Mouse (Mus musculus): Measurements from ENCODE around the gene Gm44511. TPM values are rescaled to one million over a fixed set of nuclear protein-coding genes. Genes with fewer than 3 reads are reported as not detected.
"Not testable (repeated sequence)": the region's sequence is repeated elsewhere in the genome, so short reads cannot be mapped to it uniquely, and the experiment has no call there.

Gene Gm44511
- total and polyA plus RNA-seq, 2 experiments from 2014 or later, result not detected

- H3K27me3 ChIP-seq (ENCODE audit: insufficient read depth, low read length), result no peaks in the 10 kb centered on the region
- DNase-seq (ENCODE audit: low spot score) (no peak), ATAC-seq (no peak)
- peak overlapping the region; percentile 59 for H3K4me2 ChIP-seq (ENCODE audit: low read depth, low read length)
- TF ChIP-seq CTCF (IDR thresholded peaks at IDR 0.05; ENCODE audit: low read depth), result no peak
- H3K27ac ChIP-seq, result peak overlapping the region; percentile 58
- H3K4me1 ChIP-seq (ENCODE audit: insufficient read depth, low read length), result 0 out of 2 replicates have a peak, but pooled peaks cover 3% of the 10 kb centered on the region
- peak overlapping the region; percentile 60 for H3K4me3 ChIP-seq (ENCODE audit: low read length)
- H3K36me3 ChIP-seq (ENCODE audit: insufficient read depth, low read length), result no peaks in the 10 kb centered on the region
- 72% methylated on average over 12 of the region's 12 CpGs for WGBS
- H3K9me3 ChIP-seq (ENCODE audit: low read length), result no peaks in the 10 kb centered on the region
- H3K9ac ChIP-seq (replicated peaks; ENCODE audit: low read length), result no peak overlapping the region
Observed at GRCm38 (mm10) chr6:128797185-128797905, 28.8 kb downstream of the Gm44511 start.

GRCm38 (mm10) chr6:128796321-128796955 is 29.7 kb downstream of the Gm44511 start:
- H3K4me2 ChIP-seq (ENCODE audit: low read depth, low read length), result no peak overlapping the region
- H3K4me3 ChIP-seq (ENCODE audit: low read length), result no peak overlapping the region
- 0 out of 2 replicates have a peak, but pooled peaks cover 3% of the 10 kb centered on the region for H3K4me1 ChIP-seq (ENCODE audit: insufficient read depth, low read length)
- no peak for TF ChIP-seq CTCF (IDR thresholded peaks at IDR 0.05; ENCODE audit: low read depth)
- DNase-seq (ENCODE audit: low spot score) (no peak), ATAC-seq (no peak)
- no peak overlapping the region for H3K9ac ChIP-seq (replicated peaks; ENCODE audit: low read length)
- H3K27me3 ChIP-seq (ENCODE audit: insufficient read depth, low read length), result no peaks in the 10 kb centered on the region
- H3K9me3 ChIP-seq (ENCODE audit: low read length), result no peaks in the 10 kb centered on the region
- 77% methylated on average over 8 of the region's 8 CpGs for WGBS
- H3K36me3 ChIP-seq (ENCODE audit: insufficient read depth, low read length), result no peaks in the 10 kb centered on the region
- H3K27ac ChIP-seq, result no peak overlapping the region

GRCm38 (mm10) chr6:128793734-128794133 is 32.4 kb downstream of the Gm44511 start:
- Histone ChIP-seq H3K27me3 (ENCODE audit: insufficient read depth, low read length) (no peaks in the 10 kb centered on the region), H3K27ac (no peak overlapping the region), H3K9ac (replicated peaks; ENCODE audit: low read length) (no peak overlapping the region), H3K4me2 (ENCODE audit: low read depth, low read length) (no peak overlapping the region), H3K4me3 (ENCODE audit: low read length) (no peak overlapping the region), H3K4me1 (ENCODE audit: insufficient read depth, low read length) (0 out of 2 replicates have a peak, but pooled peaks cover 3% of the 10 kb centered on the region), H3K36me3 (ENCODE audit: insufficient read depth, low read length) (no peaks in the 10 kb centered on the region), H3K9me3 (ENCODE audit: low read length) (no peaks in the 10 kb centered on the region)
- DNase-seq (ENCODE audit: low spot score) (no peak), ATAC-seq (no peak)
- WGBS, result 70% methylated on average over 6 of the region's 6 CpGs
- TF ChIP-seq CTCF (IDR thresholded peaks at IDR 0.05; ENCODE audit: low read depth), result no peak

GRCm38 (mm10) chr6:128790491-128790994 is 35.6 kb downstream of the Gm44511 start:
- not testable (repeated sequence) for H3K4me2 ChIP-seq (ENCODE audit: low read depth, low read length); H3K4me3 ChIP-seq (ENCODE audit: low read length); DNase-seq (ENCODE audit: low spot score); H3K27me3 ChIP-seq (ENCODE audit: insufficient read depth, low read length); H3K9me3 ChIP-seq (ENCODE audit: low read length); H3K4me1 ChIP-seq (ENCODE audit: insufficient read depth, low read length); H3K36me3 ChIP-seq (ENCODE audit: insufficient read depth, low read length); H3K9ac ChIP-seq (replicated peaks; ENCODE audit: low read length); ATAC-seq; H3K27ac ChIP-seq
- 91% methylated on average over 4 of the region's 4 CpGs for WGBS

- no peaks in the 10 kb centered on the region for H3K9me3 ChIP-seq (ENCODE audit: low read length)
- ATAC-seq (no peak), DNase-seq (ENCODE audit: low spot score) (no peak)
- H3K27me3 ChIP-seq (ENCODE audit: insufficient read depth, low read length), result no peaks in the 10 kb centered on the region
- no peaks in the 10 kb centered on the region for H3K36me3 ChIP-seq (ENCODE audit: insufficient read depth, low read length)
- H3K4me2 ChIP-seq (ENCODE audit: low read depth, low read length), result no peak within 1 kb of the TSS
- H3K27ac ChIP-seq, result no peak within 1 kb of the TSS
- 80% methylated on average over 2 of the region's 2 CpGs for WGBS
- no peak within 1 kb of the TSS for H3K9ac ChIP-seq (replicated peaks; ENCODE audit: low read length)
- no peak within 1 kb of the TSS for H3K4me3 ChIP-seq (ENCODE audit: low read length)
- no peak for TF ChIP-seq CTCF (IDR thresholded peaks at IDR 0.05; ENCODE audit: low read depth)
- H3K4me1 ChIP-seq (ENCODE audit: insufficient read depth, low read length), result no peaks in the 10 kb centered on the region
Observed at GRCm38 (mm10) chr6:128789115-128789514, 37.0 kb downstream of the Gm44511 start, which contains the start of gene Klrb1c. Gene Klrb1c, minus strand, starts transcription at chr6:128789215.

- WGBS, result 81% methylated on average over 1 of the region's 1 CpGs
- TF ChIP-seq CTCF (IDR thresholded peaks at IDR 0.05; ENCODE audit: low read depth), result no peak
- H3K4me2 ChIP-seq (ENCODE audit: low read depth, low read length), result no peak overlapping the region
- DNase-seq (ENCODE audit: low spot score), result no peak
- H3K9me3 ChIP-seq (ENCODE audit: low read length), result no peaks in the 10 kb centered on the region
- H3K27me3 ChIP-seq (ENCODE audit: insufficient read depth, low read length), result no peaks in the 10 kb centered on the region
- no peak for ATAC-seq
- no peak overlapping the region for H3K9ac ChIP-seq (replicated peaks; ENCODE audit: low read length)
- no peaks in the 10 kb centered on the region for H3K36me3 ChIP-seq (ENCODE audit: insufficient read depth, low read length)
- H3K4me1 ChIP-seq (ENCODE audit: insufficient read depth, low read length), result no peaks in the 10 kb centered on the region
- no peak overlapping the region for H3K4me3 ChIP-seq (ENCODE audit: low read length)
- H3K27ac ChIP-seq, result no peak overlapping the region
Observed at GRCm38 (mm10) chr6:128788517-128788916, 37.6 kb downstream of the Gm44511 start.

- H3K4me1 ChIP-seq (ENCODE audit: insufficient read depth, low read length); H3K4me3 ChIP-seq (ENCODE audit: low read length); H3K9me3 ChIP-seq (ENCODE audit: low read length); ATAC-seq; H3K27me3 ChIP-seq (ENCODE audit: insufficient read depth, low read length); H3K4me2 ChIP-seq (ENCODE audit: low read depth, low read length); DNase-seq (ENCODE audit: low spot score); H3K27ac ChIP-seq; H3K36me3 ChIP-seq (ENCODE audit: insufficient read depth, low read length); H3K9ac ChIP-seq (replicated peaks; ENCODE audit: low read length): not testable (repeated sequence)
- WGBS, result 87% methylated on average over 1 of the region's 1 CpGs
Observed at GRCm38 (mm10) chr6:128786396-128786795, 39.7 kb downstream of the Gm44511 start.

Data from hindbrain, postnatal 0 days (tissue).